Mouse (Mus musculus): Measurements from ENCODE around the gene Zmpste24. TPM values are rescaled to one million over a fixed set of nuclear protein-coding genes. Genes with fewer than 3 reads are reported as not detected.
A peak's percentile ranks its signal among the peaks of the same experiment; 100 is the strongest.

Gene Zmpste24
- polyA plus RNA-seq, 1 experiment from 2014 or later: 37.6 TPM

GRCm38 (mm10) chr4:121056342-121056741 lies 41.7 kb downstream of the Zmpste24 start:
- Histone ChIP-seq H3K4me1 (replicated peaks) (0 out of 2 replicates have a peak, but pooled peaks cover 2% of the 10 kb centered on the region), H3K36me3 (no peaks in the 10 kb centered on the region), H3K27me3 (replicated peaks) (peaks cover 10% of the 10 kb centered on the region; the same call in 1 of the 2 replicates), H3K27ac (no peak overlapping the region), H3K9me3 (no peaks in the 10 kb centered on the region), H3K9ac (no peak overlapping the region), H3K4me2 (replicated peaks) (no peak overlapping the region), H3K4me3 (replicated peaks) (no peak overlapping the region)
- WGBS: 40% methylated on average over 3 of the region's 3 CpGs
- no peak for ATAC-seq

GRCm38 (mm10) chr4:121052454-121053323 lies 45.4 kb downstream of the Zmpste24 start:
- peak overlapping the region; percentile 24; the same call in 1 of the 2 replicates for H3K4me2 ChIP-seq (replicated peaks)
- no peak overlapping the region for H3K9ac ChIP-seq
- peaks cover 10% of the 10 kb centered on the region; the same call in 1 of the 2 replicates for H3K27me3 ChIP-seq (replicated peaks)
- 0 out of 2 replicates have a peak, but pooled peaks cover 2% of the 10 kb centered on the region for H3K4me1 ChIP-seq (replicated peaks)
- no peaks in the 10 kb centered on the region for H3K36me3 ChIP-seq
- ATAC-seq: no peak
- 14% methylated on average over 35 of the region's 35 CpGs for WGBS
- H3K4me3 ChIP-seq (replicated peaks): no peak overlapping the region
- H3K9me3 ChIP-seq: no peaks in the 10 kb centered on the region
- no peak overlapping the region for H3K27ac ChIP-seq

GRCm38 (mm10) chr4:121051863-121052262 lies 46.2 kb downstream of the Zmpste24 start:
- Histone ChIP-seq H3K27ac (no peak overlapping the region), H3K9ac (no peak overlapping the region), H3K4me3 (replicated peaks) (no peak overlapping the region), H3K9me3 (no peaks in the 10 kb centered on the region), H3K4me2 (replicated peaks) (no peak overlapping the region), H3K4me1 (replicated peaks) (0 out of 2 replicates have a peak, but pooled peaks cover 2% of the 10 kb centered on the region), H3K27me3 (replicated peaks) (peaks cover 10% of the 10 kb centered on the region; the same call in 1 of the 2 replicates), H3K36me3 (no peaks in the 10 kb centered on the region)
- no peak for ATAC-seq
- 43% methylated on average over 4 of the region's 4 CpGs for WGBS

- Histone ChIP-seq H3K27me3 (replicated peaks) (peaks cover 16% of the 10 kb centered on the region), H3K9me3 (no peaks in the 10 kb centered on the region), H3K4me3 (replicated peaks) (no peak overlapping the region), H3K36me3 (no peaks in the 10 kb centered on the region), H3K27ac (no peak overlapping the region), H3K4me1 (replicated peaks) (peaks cover 18% of the 10 kb centered on the region), H3K4me2 (replicated peaks) (no peak overlapping the region), H3K9ac (no peak overlapping the region)
- no peak for ATAC-seq
- WGBS: 80% methylated on average over 3 of the region's 3 CpGs
Observed at GRCm38 (mm10) chr4:121042946-121043345, 55.1 kb downstream of the Zmpste24 start.

GRCm38 (mm10) chr4:121042472-121042871 lies 55.6 kb downstream of the Zmpste24 start:
- ATAC-seq: no peak
- H3K9ac ChIP-seq: no peak overlapping the region
- peaks cover 18% of the 10 kb centered on the region for H3K4me1 ChIP-seq (replicated peaks)
- WGBS: 79% methylated on average over 5 of the region's 5 CpGs
- no peaks in the 10 kb centered on the region for H3K36me3 ChIP-seq
- no peak overlapping the region for H3K4me2 ChIP-seq (replicated peaks)
- H3K9me3 ChIP-seq: no peaks in the 10 kb centered on the region
- H3K4me3 ChIP-seq (replicated peaks): no peak overlapping the region
- peaks cover 16% of the 10 kb centered on the region for H3K27me3 ChIP-seq (replicated peaks)
- H3K27ac ChIP-seq: no peak overlapping the region

- 8% methylated on average over 18 of the region's 18 CpGs for WGBS
- peak overlapping the region; percentile 70 for H3K27ac ChIP-seq
- peak; percentile 81 for ATAC-seq
- peaks cover 16% of the 10 kb centered on the region for H3K27me3 ChIP-seq (replicated peaks)
- H3K4me3 ChIP-seq (replicated peaks): no peak overlapping the region
- H3K36me3 ChIP-seq: no peaks in the 10 kb centered on the region
- peaks cover 18% of the 10 kb centered on the region for H3K4me1 ChIP-seq (replicated peaks)
- no peaks in the 10 kb centered on the region for H3K9me3 ChIP-seq
- peak overlapping the region; percentile 90 for H3K4me2 ChIP-seq (replicated peaks)
- H3K9ac ChIP-seq: no peak overlapping the region
Observed at GRCm38 (mm10) chr4:121040897-121041671, 57.0 kb downstream of the Zmpste24 start.

GRCm38 (mm10) chr4:121040323-121040722 lies 57.7 kb downstream of the Zmpste24 start:
- WGBS: 59% methylated on average over 14 of the region's 14 CpGs
- H3K9ac ChIP-seq: peak overlapping the region; percentile 54; the same call in 1 of the 2 replicates
- peak overlapping the region; percentile 70; the same call in 1 of the 2 replicates for H3K27ac ChIP-seq
- H3K4me1 ChIP-seq (replicated peaks): peaks cover 18% of the 10 kb centered on the region
- peak overlapping the region; percentile 40; the same call in 1 of the 2 replicates for H3K4me3 ChIP-seq (replicated peaks)
- peaks cover 16% of the 10 kb centered on the region for H3K27me3 ChIP-seq (replicated peaks)
- H3K4me2 ChIP-seq (replicated peaks): peak overlapping the region; percentile 90
- peak; percentile 8; the same call in 1 of the 2 replicates for ATAC-seq
- no peaks in the 10 kb centered on the region for H3K36me3 ChIP-seq
- no peaks in the 10 kb centered on the region for H3K9me3 ChIP-seq

- WGBS: 3% methylated on average over 46 of the region's 46 CpGs
Observed at GRCm38 (mm10) chr4:121039331-121040115, 58.5 kb downstream of the Zmpste24 start, which contains the start of gene Col9a2. Gene Col9a2 (plus strand): TSS chr4:121039385.

GRCm38 (mm10) chr4:121033006-121033405 lies 65.0 kb downstream of the Zmpste24 start:
- H3K9me3 ChIP-seq: no peaks in the 10 kb centered on the region
- 79% methylated on average over 2 of the region's 2 CpGs for WGBS
- H3K9ac ChIP-seq: no peak overlapping the region
- no peak for ATAC-seq
- H3K27ac ChIP-seq: no peak overlapping the region
- no peaks in the 10 kb centered on the region for H3K4me1 ChIP-seq (replicated peaks)
- no peak overlapping the region for H3K4me2 ChIP-seq (replicated peaks)
- H3K36me3 ChIP-seq: no peaks in the 10 kb centered on the region
- H3K27me3 ChIP-seq (replicated peaks): no peaks in the 10 kb centered on the region
- H3K4me3 ChIP-seq (replicated peaks): no peak overlapping the region

More at GRCm38 (mm10) chr4:121039331-121040115, 58.5 kb downstream of the Zmpste24 start, which contains the start of gene Col9a2:
- no peaks in the 10 kb centered on the region for H3K36me3 ChIP-seq
- no peaks in the 10 kb centered on the region for H3K9me3 ChIP-seq
- peaks cover 18% of the 10 kb centered on the region for H3K4me1 ChIP-seq (replicated peaks)
- H3K27ac ChIP-seq: no peak within 1 kb of the TSS
- H3K4me2 ChIP-seq (replicated peaks): peak within 1 kb of the TSS; percentile 90
- peak; percentile 9; the same call in 1 of the 2 replicates for ATAC-seq
- H3K4me3 ChIP-seq (replicated peaks): peak within 1 kb of the TSS; percentile 40
- peaks cover 16% of the 10 kb centered on the region for H3K27me3 ChIP-seq (replicated peaks)
- peak within 1 kb of the TSS; percentile 54 for H3K9ac ChIP-seq

GRCm38 (mm10) chr4:121031440-121031839 lies 66.6 kb downstream of the Zmpste24 start:
- no peaks in the 10 kb centered on the region for H3K36me3 ChIP-seq
- no peak for ATAC-seq
- no peaks in the 10 kb centered on the region for H3K9me3 ChIP-seq
- no peaks in the 10 kb centered on the region for H3K27me3 ChIP-seq (replicated peaks)
- no peaks in the 10 kb centered on the region for H3K4me1 ChIP-seq (replicated peaks)
- H3K4me3 ChIP-seq (replicated peaks): no peak overlapping the region
- WGBS: 59% methylated on average over 4 of the region's 4 CpGs
- no peak overlapping the region for H3K4me2 ChIP-seq (replicated peaks)
- no peak overlapping the region for H3K27ac ChIP-seq
- H3K9ac ChIP-seq: no peak overlapping the region

- WGBS: 69% methylated on average over 3 of the region's 3 CpGs
- H3K27ac ChIP-seq: no peak overlapping the region
Observed at GRCm38 (mm10) chr4:121029632-121030031, 68.4 kb downstream of the Zmpste24 start.

More at GRCm38 (mm10) chr4:121029632-121030031, 68.4 kb downstream of the Zmpste24 start:
- Histone ChIP-seq H3K9me3 (no peaks in the 10 kb centered on the region), H3K27me3 (replicated peaks) (no peaks in the 10 kb centered on the region), H3K36me3 (no peaks in the 10 kb centered on the region), H3K4me1 (replicated peaks) (no peaks in the 10 kb centered on the region), H3K9ac (no peak overlapping the region), H3K4me2 (replicated peaks) (no peak overlapping the region), H3K4me3 (replicated peaks) (no peak overlapping the region)
- ATAC-seq: no peak
